Comparison of ENCODE assay signal across 14 mouse cellular contexts in the genomic region with DNA sequence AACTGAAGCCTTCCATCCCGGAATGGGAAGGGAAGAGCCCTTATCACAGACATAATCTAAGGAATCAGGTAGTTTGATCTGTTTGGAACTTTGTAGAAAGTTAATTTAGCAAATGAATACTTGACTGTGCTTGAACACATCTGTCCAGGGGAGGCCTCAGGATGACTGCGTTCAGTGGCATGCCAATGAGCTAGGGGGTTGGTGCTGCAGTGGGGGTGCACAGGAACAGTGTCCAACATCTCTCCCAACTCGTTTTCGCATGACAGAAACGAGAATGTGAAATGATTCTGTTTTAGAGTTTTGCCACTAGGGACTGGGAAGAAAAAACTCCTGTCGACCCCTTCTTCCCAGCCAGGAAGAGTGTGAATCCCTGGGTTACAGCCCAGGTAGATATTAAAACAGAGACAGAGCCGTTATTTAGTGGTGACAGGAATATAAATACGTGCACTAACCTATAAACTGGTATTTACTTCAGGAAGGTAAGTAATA.
"Had no signal": no experiment of that assay in that cellular context is flagged by ENCODE, and none has a peak within 500 bp of the region (broad histone marks: within the 10 kb centered on the region; RNA-seq: fewer than 3 reads in every experiment).

No protein-coding gene starts in this region.

- H3K36me3 ChIP-seq: liver, embryonic 13.5 days; neural tube, embryonic 13.5 days had no signal

- H3K4me3 ChIP-seq: liver, embryonic 13.5 days; neural tube, embryonic 13.5 days had no signal

- ATAC-seq: inflammation-experienced regulatory T-cells, adult 6 months; intestine, embryonic 16.5 days had no signal

- H3K9me3 ChIP-seq: liver, embryonic 13.5 days; neural tube, embryonic 13.5 days had no signal

- H3K27ac ChIP-seq: liver, embryonic 13.5 days; macrophage; neural tube, embryonic 13.5 days had no signal

- H3K9ac ChIP-seq: liver, embryonic 13.5 days; neural tube, embryonic 13.5 days had no signal

- H3K4me2 ChIP-seq: liver, embryonic 13.5 days; neural tube, embryonic 13.5 days had no signal

- DNase-seq: kidney, adult 18-20 months; kidney, adult 9 months; kidney, postnatal 14 days; kidney, postnatal 4 days; liver, embryonic 13.5 days; lung, adult 2 months; midbrain, embryonic 14.5 days; right cerebral cortex, adult 18-20 months; right cerebral cortex, postnatal 14 days; right cerebral cortex, postnatal 4 days had no signal
